Mouse (Mus musculus): ENCODE data around the gene Olfr690. TPM values are rescaled to one million over a fixed set of nuclear protein-coding genes. Genes with fewer than 3 reads are reported as not detected.

Olfr690 gene
- total RNA-seq (2014; rRNA removed) (not detected in 2 replicates), polyA plus RNA-seq (2012; rRNA removed) (not detected in 2 replicates)

- Histone ChIP-seq H3K27me3 (ENCODE audit: control insufficient read depth, insufficient read depth, low read length) (no peaks in the 10 kb centered on the region), H3K27ac (replicated peaks; ENCODE audit: insufficient read depth, low read depth, low read length) (no peak within 1 kb of the TSS), H3K4me1 (ENCODE audit: control insufficient read depth, insufficient read depth, low read length) (no peaks in the 10 kb centered on the region), H3K79me2 (ENCODE audit: control insufficient read depth, insufficient read depth, low read length) (no peaks in the 10 kb centered on the region), H3K9ac (ENCODE audit: low read depth, low read length) (no peak within 1 kb of the TSS), H3K4me3 (ENCODE audit: insufficient read depth, low read depth, low read length) (no peak within 1 kb of the TSS), H3K36me3 (ENCODE audit: control insufficient read depth, insufficient read depth, low read length) (no peaks in the 10 kb centered on the region)
- TF ChIP-seq POLR2A (IDR thresholded peaks at IDR 0.05; ENCODE audit: extremely low read depth, insufficient read depth, low read length) (no peak), CTCF (IDR thresholded peaks at IDR 0.05; ENCODE audit: low read depth, low read length) (no peak)
- WGBS, result 83% methylated on average over 1 of the region's 1 CpGs
- DNase-seq (ENCODE audit: extremely low read depth, low read depth, low spot score), result no peak
These were observed at the start of gene Olfr690 for GRCm38 (mm10) chr7:105334004-105334403. TSS of gene Olfr690 (minus strand) at chr7:105334104.

GRCm38 (mm10) chr7:105380329-105380728 is 46.4 kb upstream of the Olfr690 start:
- 94% methylated on average over 3 of the region's 3 CpGs for WGBS
- H3K36me3 ChIP-seq (ENCODE audit: control insufficient read depth, insufficient read depth, low read length), result peaks cover 58% of the 10 kb centered on the region
- TF ChIP-seq CTCF (IDR thresholded peaks at IDR 0.05; ENCODE audit: low read depth, low read length) (no peak), POLR2A (IDR thresholded peaks at IDR 0.05; ENCODE audit: extremely low read depth, insufficient read depth, low read length) (no peak)

GRCm38 (mm10) chr7:105374866-105375265 is 41.0 kb upstream of the Olfr690 start, which contains the start of gene Gm5901:
TSS of gene Gm5901 (plus strand) at chr7:105375038.
- H3K4me1 ChIP-seq (ENCODE audit: control insufficient read depth, insufficient read depth, low read length), result no peaks in the 10 kb centered on the region
- H3K79me2 ChIP-seq (ENCODE audit: control insufficient read depth, insufficient read depth, low read length), result no peaks in the 10 kb centered on the region
- WGBS, result 85% methylated on average over 1 of the region's 1 CpGs
- H3K27ac ChIP-seq (replicated peaks; ENCODE audit: insufficient read depth, low read depth, low read length), result no peak within 1 kb of the TSS
- H3K9ac ChIP-seq (ENCODE audit: low read depth, low read length), result no peak within 1 kb of the TSS
- no peak for DNase-seq (ENCODE audit: extremely low read depth, low read depth, low spot score)
- no peak within 1 kb of the TSS for H3K4me3 ChIP-seq (ENCODE audit: insufficient read depth, low read depth, low read length)
- no peak for TF ChIP-seq POLR2A (IDR thresholded peaks at IDR 0.05; ENCODE audit: extremely low read depth, insufficient read depth, low read length)
- no peak for TF ChIP-seq CTCF (IDR thresholded peaks at IDR 0.05; ENCODE audit: low read depth, low read length)
- peaks cover 23% of the 10 kb centered on the region for H3K36me3 ChIP-seq (ENCODE audit: control insufficient read depth, insufficient read depth, low read length)
- H3K27me3 ChIP-seq (ENCODE audit: control insufficient read depth, insufficient read depth, low read length), result no peaks in the 10 kb centered on the region

More at GRCm38 (mm10) chr7:105380329-105380728, 46.4 kb upstream of the Olfr690 start:
- H3K9ac ChIP-seq (ENCODE audit: low read depth, low read length), result no peak overlapping the region
- no peak overlapping the region for H3K27ac ChIP-seq (replicated peaks; ENCODE audit: insufficient read depth, low read depth, low read length)
- no peaks in the 10 kb centered on the region for H3K79me2 ChIP-seq (ENCODE audit: control insufficient read depth, insufficient read depth, low read length)
- H3K4me1 ChIP-seq (ENCODE audit: control insufficient read depth, insufficient read depth, low read length), result no peaks in the 10 kb centered on the region
- no peaks in the 10 kb centered on the region for H3K27me3 ChIP-seq (ENCODE audit: control insufficient read depth, insufficient read depth, low read length)
- DNase-seq (ENCODE audit: extremely low read depth, low read depth, low spot score), result no peak
- H3K4me3 ChIP-seq (ENCODE audit: insufficient read depth, low read depth, low read length), result no peak overlapping the region

- no peak overlapping the region for H3K9ac ChIP-seq (ENCODE audit: low read depth, low read length)
- TF ChIP-seq CTCF (IDR thresholded peaks at IDR 0.05; ENCODE audit: low read depth, low read length), result no peak
- TF ChIP-seq POLR2A (IDR thresholded peaks at IDR 0.05; ENCODE audit: extremely low read depth, insufficient read depth, low read length), result no peak
- 94% methylated on average over 3 of the region's 3 CpGs for WGBS
- H3K27ac ChIP-seq (replicated peaks; ENCODE audit: insufficient read depth, low read depth, low read length), result no peak overlapping the region
- H3K27me3 ChIP-seq (ENCODE audit: control insufficient read depth, insufficient read depth, low read length), result no peaks in the 10 kb centered on the region
- H3K36me3 ChIP-seq (ENCODE audit: control insufficient read depth, insufficient read depth, low read length), result peaks cover 14% of the 10 kb centered on the region
- H3K4me1 ChIP-seq (ENCODE audit: control insufficient read depth, insufficient read depth, low read length), result no peaks in the 10 kb centered on the region
- no peak for DNase-seq (ENCODE audit: extremely low read depth, low read depth, low spot score)
- H3K79me2 ChIP-seq (ENCODE audit: control insufficient read depth, insufficient read depth, low read length), result no peaks in the 10 kb centered on the region
- H3K4me3 ChIP-seq (ENCODE audit: insufficient read depth, low read depth, low read length), result no peak overlapping the region
These were observed 40.1 kb upstream of the Olfr690 start for GRCm38 (mm10) chr7:105373976-105374375.

- DNase-seq (ENCODE audit: extremely low read depth, low read depth, low spot score), result peak; percentile 55
- H3K4me3 ChIP-seq (ENCODE audit: insufficient read depth, low read depth, low read length), result no peak overlapping the region
- no peak overlapping the region for H3K27ac ChIP-seq (replicated peaks; ENCODE audit: insufficient read depth, low read depth, low read length)
- no peaks in the 10 kb centered on the region for H3K79me2 ChIP-seq (ENCODE audit: control insufficient read depth, insufficient read depth, low read length)
- no peaks in the 10 kb centered on the region for H3K27me3 ChIP-seq (ENCODE audit: control insufficient read depth, insufficient read depth, low read length)
- no peak for TF ChIP-seq POLR2A (IDR thresholded peaks at IDR 0.05; ENCODE audit: extremely low read depth, insufficient read depth, low read length)
- no peak for TF ChIP-seq CTCF (IDR thresholded peaks at IDR 0.05; ENCODE audit: low read depth, low read length)
- WGBS, result 24% methylated on average over 4 of the region's 4 CpGs
- no peaks in the 10 kb centered on the region for H3K4me1 ChIP-seq (ENCODE audit: control insufficient read depth, insufficient read depth, low read length)
- no peak overlapping the region for H3K9ac ChIP-seq (ENCODE audit: low read depth, low read length)
- H3K36me3 ChIP-seq (ENCODE audit: control insufficient read depth, insufficient read depth, low read length), result peaks cover 11% of the 10 kb centered on the region; the same call in 1 of the 2 replicates
These were observed 39.6 kb upstream of the Olfr690 start for GRCm38 (mm10) chr7:105373509-105373908.

- TF ChIP-seq POLR2A (IDR thresholded peaks at IDR 0.05; ENCODE audit: extremely low read depth, insufficient read depth, low read length), result no peak
- no peak for TF ChIP-seq CTCF (IDR thresholded peaks at IDR 0.05; ENCODE audit: low read depth, low read length)
- peaks cover 5% of the 10 kb centered on the region; the same call in 1 of the 2 replicates for H3K36me3 ChIP-seq (ENCODE audit: control insufficient read depth, insufficient read depth, low read length)
- no peak overlapping the region for H3K4me3 ChIP-seq (ENCODE audit: insufficient read depth, low read depth, low read length)
- H3K27me3 ChIP-seq (ENCODE audit: control insufficient read depth, insufficient read depth, low read length), result no peaks in the 10 kb centered on the region
- H3K4me1 ChIP-seq (ENCODE audit: control insufficient read depth, insufficient read depth, low read length), result no peaks in the 10 kb centered on the region
- WGBS, result 87% methylated on average over 1 of the region's 1 CpGs
- no peak for DNase-seq (ENCODE audit: extremely low read depth, low read depth, low spot score)
- H3K79me2 ChIP-seq (ENCODE audit: control insufficient read depth, insufficient read depth, low read length), result no peaks in the 10 kb centered on the region
- no peak overlapping the region for H3K27ac ChIP-seq (replicated peaks; ENCODE audit: insufficient read depth, low read depth, low read length)
- no peak overlapping the region for H3K9ac ChIP-seq (ENCODE audit: low read depth, low read length)
These were observed 39.0 kb upstream of the Olfr690 start for GRCm38 (mm10) chr7:105372912-105373311.

All from liver, adult 2 months (tissue).